Mouse (Mus musculus): ENCODE measurements at regions not wholly inside any gene's neighbourhood (a gene's known extent, or its start where the extent isn't known, plus 50 kb on each side); places are given as distances from the start of the nearest gene placed in this dataset.

DNA sequence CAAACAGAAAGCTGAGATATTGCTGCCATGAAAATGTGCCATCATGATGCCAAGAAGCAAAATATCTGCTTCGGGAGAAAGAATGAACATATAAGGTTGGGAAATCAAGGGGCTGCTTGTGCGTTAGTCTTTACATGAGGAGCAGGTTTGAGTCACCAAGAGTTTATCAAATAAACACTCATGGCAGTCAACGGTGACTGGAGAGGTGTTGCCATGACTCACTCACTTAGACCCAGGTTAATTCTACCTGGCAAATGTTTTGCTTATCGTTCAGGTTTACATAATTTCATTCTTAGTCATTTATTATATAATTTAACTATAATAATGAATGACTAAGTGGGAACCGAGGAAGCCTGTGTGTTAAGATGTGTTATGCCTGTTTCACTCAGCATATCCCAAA lies 85.2 kb upstream of the Atp2b1 start:
- TF ChIP-seq CTCF (IDR thresholded peaks at IDR 0.05; ENCODE audit: control insufficient read depth, insufficient read depth, insufficient read length) (no peak), MYOD1 (IDR thresholded peaks at IDR 0.05; ENCODE audit: control insufficient read depth, insufficient read length, low read depth) (no peak), USF1 (IDR thresholded peaks at IDR 0.05; ENCODE audit: low read depth) (no peak), CEBPB (IDR thresholded peaks at IDR 0.05; ENCODE audit: low read depth) (no peak), MYOG (IDR thresholded peaks at IDR 0.05; ENCODE audit: control insufficient read depth, extremely low read depth, insufficient read length) (no peak)

Measured in C2C12 (cell line).